Mouse (Mus musculus): Measurements from ENCODE around the gene Rad51c. TPM values are rescaled to one million over a fixed set of nuclear protein-coding genes. Genes with fewer than 3 reads are reported as not detected.
"Not testable (repeated sequence)": the region's sequence is repeated elsewhere in the genome, so short reads cannot be mapped to it uniquely, and the experiment has no call there.

The Rad51c gene
- polyA plus RNA-seq, 1 experiment: 31.0 TPM

DNA sequence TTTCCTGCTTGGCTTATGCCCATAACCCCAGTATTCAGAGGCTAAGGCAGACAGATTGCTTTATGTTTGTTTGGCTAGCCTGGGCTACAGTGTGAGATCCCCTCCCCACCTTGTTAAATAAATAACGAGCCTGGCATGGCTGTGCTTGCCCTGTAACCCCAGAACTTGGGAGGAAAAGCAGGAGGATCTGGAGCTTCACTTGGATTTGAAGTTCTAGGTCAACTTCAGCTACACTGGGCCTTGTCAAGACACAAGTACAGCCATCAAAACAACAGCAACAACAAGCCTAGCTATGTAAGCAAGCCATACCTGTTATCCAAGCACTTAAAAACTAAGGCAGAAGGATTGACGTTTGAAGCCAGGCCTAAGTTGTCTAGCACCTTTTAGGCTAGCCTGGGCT, 25.6 kb upstream of the Rad51c start:
- Histone ChIP-seq H3K4me3 (ENCODE audit: low read depth, low read length) (no peak overlapping the region), H3K9me3 (replicated peaks; ENCODE audit: control insufficient read depth, insufficient read depth, low read length, poor library complexity, severe bottlenecking) (no peaks in the 10 kb centered on the region), H3K9ac (ENCODE audit: low read depth, poor library complexity, severe bottlenecking) (no peak overlapping the region), H3K36me3 (ENCODE audit: control insufficient read depth, insufficient read depth, low read length, poor library complexity, severe bottlenecking) (no peaks in the 10 kb centered on the region), H3K27me3 (ENCODE audit: control insufficient read depth, insufficient read depth, low read length, poor library complexity, severe bottlenecking) (no peaks in the 10 kb centered on the region), H3K27ac (ENCODE audit: insufficient read depth, low read length) (no peak overlapping the region), H3K4me1 (ENCODE audit: control insufficient read depth, insufficient read depth, low read length) (no peaks in the 10 kb centered on the region)
- no peak for TF ChIP-seq CTCF (IDR thresholded peaks at IDR 0.05; ENCODE audit: low read depth, low read length)
- TF ChIP-seq EP300 (IDR thresholded peaks at IDR 0.05; ENCODE audit: insufficient read depth, low read depth, low read length): no peak
- no peak for TF ChIP-seq POLR2A (IDR thresholded peaks at IDR 0.05; ENCODE audit: insufficient read depth, low read length)

DNA sequence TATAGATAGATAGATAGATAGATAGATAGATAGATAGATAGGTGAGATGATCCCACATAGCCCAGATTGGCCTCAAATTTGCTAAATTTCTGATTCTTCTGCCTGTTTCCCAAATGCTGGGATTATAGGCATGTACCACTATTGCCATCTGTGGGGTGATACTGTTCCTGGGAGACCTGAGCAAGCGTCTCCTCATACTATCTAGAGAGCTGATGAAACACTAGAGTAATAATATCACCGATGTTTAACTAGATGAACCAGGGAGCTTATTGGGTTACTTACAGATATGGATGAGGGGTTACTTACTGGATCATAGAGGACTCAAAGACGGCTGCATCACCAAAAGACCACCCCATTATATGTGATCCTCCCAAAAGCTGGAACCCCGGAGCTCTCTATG, 24.6 kb upstream of the Rad51c start:
- H3K4me1 ChIP-seq (ENCODE audit: control insufficient read depth, insufficient read depth, low read length): no peaks in the 10 kb centered on the region
- H3K36me3 ChIP-seq (ENCODE audit: control insufficient read depth, insufficient read depth, low read length, poor library complexity, severe bottlenecking): no peaks in the 10 kb centered on the region
- no peak overlapping the region for H3K9ac ChIP-seq (ENCODE audit: low read depth, poor library complexity, severe bottlenecking)
- TF ChIP-seq POLR2A (IDR thresholded peaks at IDR 0.05; ENCODE audit: insufficient read depth, low read length) (no peak), EP300 (IDR thresholded peaks at IDR 0.05; ENCODE audit: insufficient read depth, low read depth, low read length) (no peak), CTCF (IDR thresholded peaks at IDR 0.05; ENCODE audit: low read depth, low read length) (no peak)
- no peak overlapping the region for H3K27ac ChIP-seq (ENCODE audit: insufficient read depth, low read length)
- H3K9me3 ChIP-seq (replicated peaks; ENCODE audit: control insufficient read depth, insufficient read depth, low read length, poor library complexity, severe bottlenecking): no peaks in the 10 kb centered on the region
- no peak overlapping the region for H3K4me3 ChIP-seq (ENCODE audit: low read depth, low read length)
- no peaks in the 10 kb centered on the region for H3K27me3 ChIP-seq (ENCODE audit: control insufficient read depth, insufficient read depth, low read length, poor library complexity, severe bottlenecking)

DNA sequence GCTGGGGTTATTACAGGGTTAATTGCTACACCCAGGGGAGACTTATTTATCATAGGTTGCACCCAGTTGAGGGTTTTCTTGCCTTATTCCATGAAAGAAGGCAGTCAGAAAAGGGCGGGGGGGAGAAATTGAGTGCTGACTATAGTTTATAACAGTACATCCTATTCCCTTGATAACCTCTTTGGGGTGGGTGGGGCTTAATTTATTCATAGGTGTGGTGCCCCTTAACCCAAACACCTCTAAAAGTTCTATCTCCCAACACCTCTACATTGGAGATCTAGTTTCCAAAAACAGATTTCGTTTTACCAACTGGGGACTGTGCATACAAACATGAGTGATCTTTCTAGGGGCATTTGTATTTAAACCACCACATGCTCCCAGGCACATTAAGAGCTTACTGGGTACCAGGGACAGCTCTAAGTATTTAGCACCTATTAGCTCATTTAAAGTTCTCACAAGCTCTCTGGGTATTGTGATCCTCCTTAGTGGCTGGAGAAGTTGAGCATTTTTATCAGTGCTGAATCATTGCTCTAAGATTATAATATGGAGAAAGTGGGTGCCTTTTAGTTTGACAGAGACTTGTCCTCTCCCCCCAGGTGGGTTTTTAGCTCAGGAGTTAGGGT, 23.4 kb upstream of the Rad51c start:
- no peaks in the 10 kb centered on the region for H3K27me3 ChIP-seq (ENCODE audit: control insufficient read depth, insufficient read depth, low read length, poor library complexity, severe bottlenecking)
- TF ChIP-seq POLR2A (IDR thresholded peaks at IDR 0.05; ENCODE audit: insufficient read depth, low read length): no peak
- TF ChIP-seq CTCF (IDR thresholded peaks at IDR 0.05; ENCODE audit: low read depth, low read length): no peak
- TF ChIP-seq EP300 (IDR thresholded peaks at IDR 0.05; ENCODE audit: insufficient read depth, low read depth, low read length): no peak
- no peaks in the 10 kb centered on the region for H3K4me1 ChIP-seq (ENCODE audit: control insufficient read depth, insufficient read depth, low read length)
- H3K9me3 ChIP-seq (replicated peaks; ENCODE audit: control insufficient read depth, insufficient read depth, low read length, poor library complexity, severe bottlenecking): no peaks in the 10 kb centered on the region
- H3K27ac ChIP-seq (ENCODE audit: insufficient read depth, low read length): no peak overlapping the region
- H3K9ac ChIP-seq (ENCODE audit: low read depth, poor library complexity, severe bottlenecking): no peak overlapping the region
- no peaks in the 10 kb centered on the region for H3K36me3 ChIP-seq (ENCODE audit: control insufficient read depth, insufficient read depth, low read length, poor library complexity, severe bottlenecking)
- no peak overlapping the region for H3K4me3 ChIP-seq (ENCODE audit: low read depth, low read length)

DNA sequence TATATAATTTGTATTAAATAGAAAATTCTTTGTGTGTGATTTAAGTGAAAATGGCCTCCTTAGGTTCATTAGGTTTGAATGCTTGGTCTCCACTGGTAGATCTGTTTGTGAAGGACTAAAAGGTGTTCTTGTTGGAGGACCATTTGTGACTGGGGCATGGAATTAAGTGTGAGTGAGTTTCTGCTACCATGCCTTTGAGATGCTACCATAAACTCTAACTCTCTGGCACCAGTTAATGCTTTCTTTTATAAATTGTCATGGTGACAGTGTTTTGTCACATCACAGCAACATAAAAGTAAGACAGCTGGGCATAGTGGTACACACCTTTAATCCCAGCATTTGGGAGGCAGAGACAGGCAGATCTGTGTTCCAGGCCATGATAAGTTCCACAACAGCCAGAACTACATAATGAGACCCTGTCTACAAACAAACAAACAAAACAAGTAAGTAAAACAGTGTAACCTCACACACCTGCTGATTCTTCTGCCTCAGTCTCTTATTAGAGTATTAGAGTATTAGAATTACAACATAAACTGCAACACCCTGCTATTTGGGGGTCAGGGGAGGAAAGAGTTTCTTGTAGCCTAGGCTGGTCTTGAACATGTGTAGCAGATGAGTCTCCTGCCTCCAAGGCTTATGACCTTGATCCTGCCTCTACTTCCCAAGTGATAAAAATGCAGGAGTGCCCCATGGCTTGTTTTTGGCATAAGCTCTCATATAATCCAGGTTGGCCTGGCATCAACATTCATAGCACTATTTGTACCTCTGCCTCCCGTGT, 22.7 kb upstream of the Rad51c start:
- H3K36me3 ChIP-seq (ENCODE audit: control insufficient read depth, insufficient read depth, low read length, poor library complexity, severe bottlenecking): no peaks in the 10 kb centered on the region
- H3K4me3 ChIP-seq (ENCODE audit: low read depth, low read length): no peak overlapping the region
- H3K4me1 ChIP-seq (ENCODE audit: control insufficient read depth, insufficient read depth, low read length): no peaks in the 10 kb centered on the region

DNA sequence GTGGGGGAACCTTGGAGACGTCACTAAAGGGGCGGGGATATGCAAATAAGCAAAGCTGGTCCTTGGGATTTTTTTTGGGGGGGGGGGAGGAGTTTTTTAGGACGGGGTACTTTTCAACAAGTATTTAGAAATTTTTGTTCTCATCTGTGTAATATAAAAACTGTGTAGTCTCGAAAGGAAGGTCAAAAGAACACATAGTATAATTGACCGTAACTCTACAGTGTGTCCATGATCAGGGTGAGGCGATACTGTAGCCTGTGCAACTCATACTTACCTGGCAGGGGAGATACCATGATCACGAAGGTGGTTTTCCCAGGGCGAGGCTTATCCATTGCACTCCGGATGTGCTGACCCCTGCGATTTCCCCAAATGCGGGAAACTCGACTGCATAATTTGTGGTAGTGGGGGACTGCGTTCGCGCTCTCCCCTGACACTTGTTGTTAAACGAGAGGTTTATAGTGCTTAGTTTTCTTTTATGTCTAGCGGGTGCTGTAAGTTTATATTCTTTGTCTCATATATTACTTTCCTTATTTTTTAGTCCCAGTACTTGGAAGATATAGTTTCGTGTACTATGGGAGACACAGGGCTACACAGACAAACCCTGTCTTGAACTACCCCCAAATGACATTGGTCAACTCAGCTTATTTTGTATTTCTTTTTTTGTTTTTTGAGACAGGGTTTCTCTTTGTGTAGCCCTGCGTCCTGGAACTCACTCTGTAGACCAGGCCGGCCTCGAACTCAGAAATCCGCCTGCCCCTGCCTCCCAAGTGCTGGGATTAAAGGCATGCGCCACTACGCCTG, 21.9 kb upstream of the Rad51c start:
- not testable (repeated sequence) for H3K36me3 ChIP-seq (ENCODE audit: control insufficient read depth, insufficient read depth, low read length, poor library complexity, severe bottlenecking); H3K27me3 ChIP-seq (ENCODE audit: control insufficient read depth, insufficient read depth, low read length, poor library complexity, severe bottlenecking); H3K9me3 ChIP-seq (replicated peaks; ENCODE audit: control insufficient read depth, insufficient read depth, low read length, poor library complexity, severe bottlenecking); H3K4me3 ChIP-seq (ENCODE audit: low read depth, low read length); H3K27ac ChIP-seq (ENCODE audit: insufficient read depth, low read length); H3K4me1 ChIP-seq (ENCODE audit: control insufficient read depth, insufficient read depth, low read length)
- H3K9ac ChIP-seq (ENCODE audit: low read depth, poor library complexity, severe bottlenecking): peak overlapping the region; percentile 62
- TF ChIP-seq POLR2A (IDR thresholded peaks at IDR 0.05; ENCODE audit: insufficient read depth, low read length): peak; percentile 100
- peak; percentile 55; the same call in 1 of the 2 replicates for TF ChIP-seq EP300 (IDR thresholded peaks at IDR 0.05; ENCODE audit: insufficient read depth, low read depth, low read length)

More for the DNA sequence above, 22.7 kb upstream of the Rad51c start:
- TF ChIP-seq POLR2A (IDR thresholded peaks at IDR 0.05; ENCODE audit: insufficient read depth, low read length): no peak
- TF ChIP-seq EP300 (IDR thresholded peaks at IDR 0.05; ENCODE audit: insufficient read depth, low read depth, low read length): no peak
- H3K27ac ChIP-seq (ENCODE audit: insufficient read depth, low read length): peak overlapping the region; percentile 65
- H3K9me3 ChIP-seq (replicated peaks; ENCODE audit: control insufficient read depth, insufficient read depth, low read length, poor library complexity, severe bottlenecking): no peaks in the 10 kb centered on the region
- H3K27me3 ChIP-seq (ENCODE audit: control insufficient read depth, insufficient read depth, low read length, poor library complexity, severe bottlenecking): no peaks in the 10 kb centered on the region
- no peak overlapping the region; the same call in 1 of the 2 replicates for H3K9ac ChIP-seq (ENCODE audit: low read depth, poor library complexity, severe bottlenecking)
